Mouse (Mus musculus): ENCODE measurements around the gene Tmem8b.

DNA sequence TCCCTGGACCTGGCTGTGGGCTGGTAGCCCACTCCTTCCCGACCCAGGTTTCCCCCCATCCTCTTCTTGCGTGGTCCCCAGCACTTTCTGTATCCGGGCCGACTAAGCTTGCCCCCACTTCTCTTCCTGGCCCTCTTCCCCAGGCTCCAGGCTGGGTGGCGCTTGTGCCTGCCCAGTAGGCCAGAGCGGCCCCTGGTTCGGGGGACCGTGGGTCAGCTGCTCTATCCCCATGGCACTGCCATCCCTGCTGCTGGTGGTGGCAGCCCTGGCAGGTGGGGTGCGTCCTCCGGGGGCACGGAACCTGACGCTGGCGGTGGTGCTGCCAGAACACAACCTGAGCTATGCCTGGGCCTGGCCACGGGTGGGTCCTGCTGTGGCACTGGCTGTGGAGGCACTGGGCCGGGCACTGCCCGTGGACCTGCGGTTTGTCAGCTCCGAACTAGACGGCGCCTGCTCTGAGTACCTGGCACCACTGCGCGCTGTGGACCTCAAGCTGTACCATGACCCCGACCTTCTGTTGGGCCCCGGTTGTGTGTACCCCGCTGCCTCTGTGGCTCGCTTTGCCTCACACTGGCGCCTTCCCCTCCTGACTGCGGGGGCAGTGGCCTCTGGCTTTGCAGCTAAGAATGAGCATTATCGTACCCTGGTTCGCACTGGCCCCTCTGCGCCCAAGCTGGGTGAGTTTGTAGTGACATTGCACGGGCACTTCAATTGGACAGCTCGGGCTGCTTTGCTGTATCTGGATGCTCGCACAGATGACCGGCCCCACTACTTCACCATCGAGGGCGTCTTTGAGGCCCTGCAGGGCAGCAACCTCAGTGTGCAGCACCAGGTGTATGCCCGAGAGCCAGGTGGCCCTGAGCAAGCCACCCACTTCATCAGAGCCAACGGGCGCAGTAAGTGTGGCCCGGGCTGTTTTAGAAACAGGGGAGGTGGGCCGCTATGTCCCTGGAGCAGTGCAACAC is 36.5 kb upstream of the Tmem8b start:
- TF ChIP-seq CTCF (IDR thresholded peaks at IDR 0.05; ENCODE audit: low read depth) (no peak), EP300 (IDR thresholded peaks at IDR 0.05; ENCODE audit: low read depth) (no peak)
